Mouse (Mus musculus): ENCODE data around the gene Stat1.

Gene Stat1

DNA sequence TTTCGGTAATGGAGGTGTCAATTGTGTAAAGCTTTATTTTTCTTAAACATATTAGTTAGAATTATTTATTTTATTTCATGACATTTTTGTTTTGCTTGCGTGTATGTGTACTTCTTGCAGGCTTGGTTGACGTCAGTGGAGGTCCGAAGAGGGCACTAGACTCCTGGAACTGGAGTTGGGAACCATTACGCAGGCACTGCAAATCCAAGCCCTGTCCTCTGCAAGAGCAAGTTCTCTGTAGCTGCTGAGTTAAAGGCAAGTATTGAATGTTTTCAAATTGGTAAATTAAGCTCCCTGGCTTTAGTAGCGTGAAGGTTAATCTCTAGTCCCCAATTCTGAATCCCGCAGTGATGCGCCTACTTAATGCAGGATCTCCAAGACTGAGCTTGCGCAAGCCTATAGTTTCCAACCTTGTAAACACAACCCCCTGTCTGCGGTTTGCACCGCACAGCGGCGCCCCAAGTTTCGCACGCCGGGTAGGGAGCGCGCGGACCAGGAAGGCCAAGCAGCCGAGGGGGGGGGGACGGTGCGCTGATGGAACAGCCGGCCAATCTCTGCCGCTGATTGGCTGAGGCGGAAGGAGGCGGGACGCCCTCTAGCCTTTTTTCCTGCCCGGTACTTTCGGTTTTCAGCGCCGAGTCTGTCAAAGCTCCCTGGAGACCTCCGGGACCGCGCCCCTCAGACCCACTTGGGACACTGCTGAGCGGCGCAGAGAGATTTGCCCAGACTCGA lies at the start of gene Stat1:
TSS of gene Stat1 (plus strand) at position 581 of the 732 bp plus-strand sequence.
- ATAC-seq (ENCODE audit: insufficient number of reproducible peaks, low FRiP score, low TSS enrichment): peak; percentile 88

DNA sequence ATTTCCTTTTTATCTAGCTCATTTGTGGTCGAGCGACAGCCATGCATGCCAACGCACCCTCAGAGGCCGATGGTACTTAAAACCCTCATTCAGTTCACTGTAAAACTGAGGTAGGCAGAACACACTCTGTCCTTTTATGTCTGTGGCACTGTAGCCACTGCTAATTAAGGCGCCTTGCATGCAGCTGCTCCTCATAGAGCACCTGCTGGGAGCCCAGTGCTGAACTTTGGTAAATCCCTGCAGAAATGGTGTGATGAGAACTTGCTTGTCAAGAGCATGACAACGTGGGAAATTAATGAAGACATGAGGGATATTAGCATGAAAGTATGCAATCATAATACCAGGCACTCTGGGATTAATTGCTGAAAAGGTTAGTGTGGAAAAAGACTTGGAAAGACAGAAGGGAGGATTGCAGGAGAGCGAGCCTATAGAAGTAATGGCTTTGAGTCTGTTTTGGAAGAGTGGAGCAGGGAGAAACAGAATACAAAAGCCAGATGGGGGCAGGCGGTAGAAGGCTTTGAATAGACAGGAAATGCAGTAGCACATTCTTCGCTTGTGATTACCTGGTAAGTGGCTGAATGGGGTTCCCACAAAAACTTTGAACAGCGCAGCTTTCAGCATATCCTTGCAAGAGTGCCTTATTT lies 39.4 kb upstream of the Stat1 start:
- ATAC-seq (ENCODE audit: insufficient number of reproducible peaks, low FRiP score, low TSS enrichment): no peak

DNA sequence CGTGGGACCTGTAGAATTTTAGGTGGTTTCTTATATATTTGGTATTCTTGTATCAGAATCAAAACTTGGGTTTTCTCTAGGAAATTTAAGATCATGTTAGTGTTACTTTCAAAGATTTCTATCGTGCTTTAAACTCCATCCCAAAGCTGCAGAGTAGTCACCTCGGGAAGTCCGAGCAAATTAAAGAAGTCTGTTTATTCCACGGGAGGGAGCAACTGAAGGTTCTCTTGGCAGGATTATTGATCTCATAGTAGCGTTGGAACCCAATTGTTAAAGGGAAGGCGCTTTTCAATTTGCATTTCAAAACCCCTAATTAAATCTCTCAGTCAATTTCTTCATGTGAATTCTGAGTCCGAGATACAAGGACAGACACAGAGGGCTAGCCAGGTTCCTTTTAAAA lies 38.9 kb upstream of the Stat1 start:
- ATAC-seq (ENCODE audit: insufficient number of reproducible peaks, low FRiP score, low TSS enrichment): no peak

DNA sequence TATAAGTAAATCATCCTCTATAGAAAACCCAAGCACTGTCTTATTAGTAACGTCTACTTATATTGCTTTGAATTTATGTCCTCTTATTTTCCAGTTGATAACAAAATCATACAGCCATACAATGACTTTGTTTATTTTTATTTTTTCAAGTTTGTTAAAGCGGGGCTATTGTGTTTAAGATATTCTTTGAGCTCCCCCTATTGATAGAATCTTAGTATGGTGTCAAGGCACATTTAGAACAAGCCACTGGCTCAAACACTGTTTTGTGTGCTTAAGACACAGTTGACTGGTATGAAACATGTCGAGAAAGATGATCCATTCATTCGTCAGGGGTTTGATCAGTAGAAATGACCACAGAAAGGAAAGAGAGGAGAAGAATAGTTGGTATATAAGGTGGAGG lies 33.0 kb upstream of the Stat1 start:
- ATAC-seq (ENCODE audit: insufficient number of reproducible peaks, low FRiP score, low TSS enrichment): no peak

DNA sequence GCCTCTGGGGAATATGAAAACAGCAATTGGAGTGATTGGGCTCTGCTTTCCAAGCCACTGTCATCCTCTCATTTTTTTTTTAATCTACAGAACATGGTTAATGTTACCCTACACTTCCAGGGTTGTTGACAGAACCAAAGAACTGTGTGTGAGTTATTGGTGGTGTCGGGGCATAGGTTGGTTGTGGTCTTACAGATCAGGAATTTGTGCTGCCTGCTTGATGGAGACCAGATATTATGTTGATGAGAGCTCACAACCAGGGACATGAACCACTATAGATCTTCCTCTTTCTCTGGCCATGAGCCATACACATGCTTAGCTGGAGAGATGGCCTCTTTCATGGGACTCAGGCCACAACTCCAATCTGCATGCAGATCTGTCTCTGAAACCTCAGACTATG lies 32.1 kb upstream of the Stat1 start:
- no peak for ATAC-seq (ENCODE audit: insufficient number of reproducible peaks, low FRiP score, low TSS enrichment)

DNA sequence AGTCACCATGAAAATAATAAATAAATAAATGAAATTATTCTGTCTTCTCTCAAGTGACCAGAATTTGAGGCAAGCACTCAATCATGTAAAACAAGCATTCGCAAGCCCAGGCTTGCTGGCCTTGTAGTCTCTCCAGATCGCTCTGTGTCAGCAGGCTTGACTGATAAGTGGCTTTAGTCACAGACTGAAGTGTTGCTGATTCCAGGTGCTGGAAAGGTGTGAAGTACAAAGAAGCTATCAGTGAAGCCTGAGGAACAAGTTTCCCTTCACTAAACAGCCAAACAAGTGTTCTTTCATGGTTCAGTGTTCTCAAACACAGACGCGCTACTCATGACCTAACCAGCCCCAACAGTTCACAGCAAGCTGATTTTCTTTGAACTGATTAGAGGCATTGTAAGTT lies 30.6 kb upstream of the Stat1 start:
- ATAC-seq (ENCODE audit: insufficient number of reproducible peaks, low FRiP score, low TSS enrichment): no peak

DNA sequence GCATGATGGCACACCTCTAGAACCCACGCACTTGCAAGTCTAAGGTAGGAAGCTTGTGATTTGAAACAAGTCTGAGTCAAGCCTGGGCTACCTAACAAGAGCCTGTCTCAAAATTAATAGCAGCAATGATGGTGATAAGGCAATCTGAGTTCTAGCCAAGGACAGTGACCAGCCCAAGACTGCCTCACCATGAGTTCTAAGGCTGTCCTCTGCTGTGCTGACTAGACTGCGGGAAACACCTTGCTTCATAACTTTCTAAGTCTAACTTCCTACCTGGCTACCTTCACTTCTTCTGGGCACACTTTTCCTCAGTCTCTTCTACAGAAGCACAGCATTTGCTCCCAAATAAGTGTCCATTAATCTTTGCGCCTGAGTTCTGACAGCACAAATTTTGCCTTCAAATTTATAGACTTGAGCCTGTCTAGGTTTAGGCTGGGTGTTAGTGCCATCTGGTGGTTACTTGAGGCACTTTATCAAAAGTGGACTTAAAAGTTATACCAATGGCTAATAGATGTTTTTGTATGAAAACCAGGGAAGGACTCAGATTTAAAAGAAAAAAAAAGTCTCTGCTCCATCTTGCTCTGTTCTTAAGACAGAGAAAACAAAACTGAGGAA lies 20.5 kb upstream of the Stat1 start:
- ATAC-seq (ENCODE audit: insufficient number of reproducible peaks, low FRiP score, low TSS enrichment): 0 out of 2 replicates have a peak, but pooled peaks have one; percentile 36

DNA sequence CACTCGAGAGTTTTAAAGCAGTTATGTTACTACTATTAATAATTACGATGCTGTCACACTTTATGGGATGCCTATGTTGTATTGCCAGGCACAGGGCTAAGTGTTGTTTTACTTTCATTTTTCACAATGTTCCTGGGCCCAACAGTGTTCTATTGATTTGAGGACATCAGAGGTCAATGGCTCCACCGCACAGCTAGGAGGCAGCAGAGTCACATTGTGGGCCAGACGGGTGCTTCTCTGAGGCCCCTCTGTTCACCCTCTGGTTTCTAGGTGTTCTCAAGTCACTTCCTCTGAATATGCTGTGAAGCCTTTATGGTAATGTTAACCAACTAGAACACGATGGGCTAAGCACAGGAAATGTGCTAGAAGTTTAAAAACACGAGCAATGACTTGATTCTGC lies 18.7 kb upstream of the Stat1 start:
- no peak for ATAC-seq (ENCODE audit: insufficient number of reproducible peaks, low FRiP score, low TSS enrichment)

DNA sequence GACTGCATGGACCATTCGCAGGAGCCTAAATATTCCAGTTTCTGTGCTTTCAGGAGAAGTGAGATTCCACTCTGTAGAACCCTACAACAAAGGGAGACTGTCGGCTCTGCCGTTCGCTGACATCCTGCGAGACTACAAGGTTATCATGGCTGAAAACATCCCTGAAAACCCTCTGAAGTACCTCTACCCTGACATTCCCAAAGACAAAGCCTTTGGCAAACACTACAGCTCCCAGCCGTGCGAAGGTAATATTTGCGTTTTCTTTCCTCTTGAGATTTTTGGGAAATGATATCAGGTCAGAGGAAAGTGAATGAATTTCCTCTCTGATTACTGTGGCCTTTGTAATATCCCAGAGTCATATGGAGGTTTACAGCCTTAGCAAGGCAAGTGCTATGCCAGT lies 16.4 kb upstream of the Stat1 start:
- ATAC-seq (ENCODE audit: insufficient number of reproducible peaks, low FRiP score, low TSS enrichment): no peak

DNA sequence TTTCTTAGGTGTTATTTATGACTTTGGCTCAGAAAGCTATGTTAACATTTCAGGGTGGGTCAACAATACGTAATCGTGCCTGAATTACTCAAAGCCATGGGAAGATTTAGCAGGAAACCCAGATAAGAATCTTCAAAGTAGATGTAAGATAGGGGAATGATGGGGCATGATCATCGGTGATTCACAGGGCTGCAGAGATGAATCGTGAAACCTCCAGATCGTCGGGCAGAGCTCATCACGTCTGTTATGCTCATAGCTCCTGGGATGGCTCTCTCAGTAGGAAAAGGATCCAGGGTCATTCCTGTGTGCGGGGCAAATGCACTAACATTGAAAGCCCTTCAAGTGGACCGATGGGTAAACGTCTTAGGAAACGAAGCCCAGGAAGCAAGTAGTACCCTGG lies 12.0 kb upstream of the Stat1 start:
- ATAC-seq (ENCODE audit: insufficient number of reproducible peaks, low FRiP score, low TSS enrichment): no peak

DNA sequence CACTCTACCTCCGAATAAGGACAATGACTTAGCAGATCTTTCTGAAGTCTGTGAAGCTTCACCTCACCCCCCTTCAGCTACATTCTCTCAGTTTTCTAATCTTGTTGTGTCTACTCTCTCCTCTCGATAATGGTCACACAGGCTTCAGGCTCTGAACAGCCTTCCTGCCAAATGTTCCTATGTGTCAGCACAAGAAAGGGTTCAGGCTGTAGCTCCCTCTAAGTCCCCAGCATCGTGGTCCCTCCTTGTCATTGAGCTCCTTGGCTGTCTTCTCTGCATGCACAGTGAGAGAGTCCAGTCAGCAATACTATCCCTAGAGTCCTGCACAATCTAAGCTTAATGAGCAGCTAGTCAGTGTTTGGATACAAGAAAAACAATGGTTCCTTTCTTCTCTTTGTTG lies 8.0 kb upstream of the Stat1 start:
- ATAC-seq (ENCODE audit: insufficient number of reproducible peaks, low FRiP score, low TSS enrichment): no peak

DNA sequence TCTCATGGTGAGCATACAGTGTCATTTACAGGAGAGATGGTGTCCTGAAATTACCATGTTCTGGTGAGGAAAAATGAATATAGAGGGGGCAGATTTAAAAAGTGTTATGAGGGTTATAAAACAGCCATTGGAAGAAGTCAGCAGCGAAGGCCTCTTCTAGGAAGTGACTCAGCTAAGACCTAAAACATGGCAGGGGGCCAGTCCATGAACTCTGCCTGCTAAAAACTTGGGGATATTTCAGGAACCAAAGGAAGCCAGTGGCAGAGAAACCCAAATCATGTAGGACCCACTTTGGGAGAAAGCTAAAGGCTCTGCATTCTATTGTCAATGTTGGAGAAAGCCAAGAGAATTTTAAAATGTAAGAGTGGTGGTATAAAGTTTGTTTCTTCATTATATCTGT lies 6.9 kb upstream of the Stat1 start:
- no peak for ATAC-seq (ENCODE audit: insufficient number of reproducible peaks, low FRiP score, low TSS enrichment)

DNA sequence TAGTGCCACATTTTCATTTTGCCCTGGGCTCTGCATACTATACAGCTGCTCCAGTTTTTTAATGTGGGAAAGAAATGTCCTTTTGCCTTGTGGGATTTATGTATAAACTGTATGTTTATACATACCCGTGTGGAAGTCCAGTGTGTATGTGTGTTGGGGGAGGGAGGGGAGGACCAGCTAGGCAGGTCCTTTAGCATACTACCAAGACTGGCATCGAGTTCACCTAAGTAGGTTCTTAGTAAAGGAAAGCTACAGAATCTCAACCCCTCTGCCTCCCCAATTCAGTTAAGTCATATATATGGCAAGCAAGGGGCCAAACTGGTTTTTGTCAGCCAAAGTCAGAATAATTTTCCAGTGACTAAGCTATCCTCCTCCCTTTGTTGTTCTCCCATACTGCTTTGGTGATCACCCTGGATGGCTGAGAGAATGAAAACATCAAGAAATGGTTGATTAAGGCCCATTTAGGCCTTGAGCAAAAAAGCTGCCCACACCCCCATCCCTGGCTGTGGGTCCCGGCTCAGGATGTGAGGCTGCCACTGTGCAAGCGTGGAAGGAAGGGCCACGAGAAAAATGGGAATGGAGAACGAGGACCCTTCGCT lies 6.1 kb upstream of the Stat1 start:
- ATAC-seq (ENCODE audit: insufficient number of reproducible peaks, low FRiP score, low TSS enrichment): peak; percentile 51; the same call in 1 of the 2 replicates

DNA sequence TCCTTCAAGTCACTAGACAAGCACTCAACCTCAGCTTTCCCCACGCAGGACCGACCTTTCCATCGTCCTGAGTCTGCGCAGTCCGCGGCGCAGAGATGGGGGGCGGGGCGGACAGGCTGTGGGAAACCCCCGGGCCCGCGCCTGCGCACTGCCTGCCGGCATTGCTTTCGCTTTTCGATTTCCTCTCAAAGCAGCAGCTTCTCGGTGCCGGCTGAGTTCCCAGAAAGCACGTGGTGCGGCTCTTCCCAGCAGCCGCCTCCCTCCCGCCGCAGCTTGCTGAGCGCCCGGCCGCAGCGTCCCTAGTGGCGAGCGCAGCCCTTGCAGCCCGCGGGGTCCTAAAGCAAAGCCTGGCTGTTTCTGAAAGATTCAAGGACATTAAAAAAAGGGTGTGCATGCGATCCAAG lies 5.6 kb upstream of the Stat1 start:
- ATAC-seq (ENCODE audit: insufficient number of reproducible peaks, low FRiP score, low TSS enrichment): peak; percentile 95

DNA sequence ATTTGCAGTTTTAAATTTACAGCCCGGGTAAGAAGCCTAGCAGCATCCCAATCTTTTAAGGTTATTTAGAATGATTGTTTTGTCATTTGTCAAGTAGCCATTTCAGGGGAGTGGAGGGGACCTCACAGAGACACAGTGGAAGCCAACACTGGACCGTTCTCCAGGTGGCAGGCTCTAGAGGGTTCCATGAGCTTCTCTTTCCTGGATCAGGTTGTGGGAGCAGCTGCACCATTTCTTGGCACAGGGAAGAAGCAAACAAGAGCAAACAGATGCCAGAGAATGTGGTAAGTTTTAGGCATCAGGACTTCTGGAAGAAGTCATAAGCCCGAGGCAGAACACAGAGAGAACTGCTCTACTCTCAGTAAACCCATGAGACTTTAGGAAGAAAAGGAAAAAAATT lies 2.8 kb upstream of the Stat1 start:
- ATAC-seq (ENCODE audit: insufficient number of reproducible peaks, low FRiP score, low TSS enrichment): no peak

DNA sequence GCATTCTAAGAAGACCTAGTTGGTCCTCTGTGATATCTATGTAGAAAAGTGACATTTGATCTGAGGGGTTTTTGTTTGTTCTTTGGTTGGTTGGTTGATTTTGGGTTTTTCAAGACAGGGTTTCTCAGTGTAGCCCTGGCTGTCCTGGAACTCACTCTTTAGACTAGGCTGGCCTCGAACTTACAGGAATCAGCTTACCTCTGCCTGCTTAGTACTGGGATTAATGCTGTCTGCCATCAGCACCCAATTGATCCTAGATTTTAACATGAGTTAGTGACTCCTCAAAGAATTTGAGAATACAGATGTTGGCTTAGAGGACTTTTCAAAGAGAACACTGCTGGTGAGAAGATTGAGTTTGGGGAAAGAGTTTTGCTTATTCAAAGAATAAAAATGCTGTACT lies 1.5 kb upstream of the Stat1 start:
- ATAC-seq (ENCODE audit: insufficient number of reproducible peaks, low FRiP score, low TSS enrichment): no peak

DNA sequence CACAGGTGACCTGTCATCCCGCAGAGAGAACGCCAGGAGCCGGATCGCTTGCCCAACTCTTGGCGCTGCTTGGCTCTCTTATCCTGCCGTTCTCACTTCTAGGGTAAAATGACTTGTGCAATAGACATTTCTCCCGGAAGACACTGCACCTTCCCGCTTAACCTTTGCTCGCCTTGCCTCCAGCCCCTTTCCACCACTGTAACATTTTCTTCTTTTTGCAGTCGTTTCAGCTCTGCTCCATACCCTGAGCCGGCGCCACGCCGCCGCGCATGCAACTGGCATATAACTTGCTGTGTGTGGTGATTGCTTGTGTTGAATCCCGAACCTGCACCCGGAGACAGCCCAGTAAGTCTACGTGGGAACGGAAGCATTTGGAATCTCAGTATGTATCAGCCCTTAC lies 451 bp downstream of the Stat1 start:
- peak; percentile 5; the same call in 1 of the 2 replicates for ATAC-seq (ENCODE audit: insufficient number of reproducible peaks, low FRiP score, low TSS enrichment)

DNA sequence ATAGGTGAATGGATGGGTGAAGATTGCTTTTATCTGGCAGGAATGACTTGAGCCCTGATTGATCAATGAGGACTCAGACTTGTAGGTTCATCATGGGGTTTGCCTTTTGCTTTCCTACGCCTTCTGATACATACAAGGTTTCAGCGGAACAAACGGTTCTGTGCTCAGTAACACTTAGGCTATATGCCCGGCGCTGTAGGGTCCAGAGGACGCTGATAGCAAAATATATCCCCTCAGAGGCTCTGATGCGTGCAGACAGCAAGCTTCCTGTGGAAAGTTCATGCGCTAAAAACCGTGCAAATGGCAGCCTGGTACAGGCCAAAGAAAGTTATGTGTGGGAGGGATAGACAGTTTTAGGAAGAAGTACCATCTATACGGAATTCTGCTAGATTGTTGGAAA lies 951 bp downstream of the Stat1 start:
- ATAC-seq (ENCODE audit: insufficient number of reproducible peaks, low FRiP score, low TSS enrichment): no peak

DNA sequence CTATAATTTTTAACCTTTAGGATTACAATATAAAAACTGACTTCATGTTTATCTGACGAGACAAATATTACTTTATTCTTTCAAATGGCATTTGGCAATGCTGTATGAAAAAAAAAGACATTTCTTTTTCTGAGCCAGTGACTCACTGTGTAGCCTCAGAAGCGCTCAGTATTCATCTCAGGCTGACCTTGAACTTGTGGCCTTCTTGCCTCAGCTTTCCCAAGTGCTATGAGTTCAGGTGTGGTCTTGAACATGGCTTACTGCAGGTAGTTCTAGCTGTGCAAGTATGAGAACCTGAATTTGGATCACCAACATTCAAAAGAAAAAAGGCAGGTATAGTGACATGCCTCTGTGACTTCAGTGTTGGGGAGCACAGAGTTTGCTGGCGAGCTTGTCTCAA lies 1.8 kb downstream of the Stat1 start:
- no peak for ATAC-seq (ENCODE audit: insufficient number of reproducible peaks, low FRiP score, low TSS enrichment)

DNA sequence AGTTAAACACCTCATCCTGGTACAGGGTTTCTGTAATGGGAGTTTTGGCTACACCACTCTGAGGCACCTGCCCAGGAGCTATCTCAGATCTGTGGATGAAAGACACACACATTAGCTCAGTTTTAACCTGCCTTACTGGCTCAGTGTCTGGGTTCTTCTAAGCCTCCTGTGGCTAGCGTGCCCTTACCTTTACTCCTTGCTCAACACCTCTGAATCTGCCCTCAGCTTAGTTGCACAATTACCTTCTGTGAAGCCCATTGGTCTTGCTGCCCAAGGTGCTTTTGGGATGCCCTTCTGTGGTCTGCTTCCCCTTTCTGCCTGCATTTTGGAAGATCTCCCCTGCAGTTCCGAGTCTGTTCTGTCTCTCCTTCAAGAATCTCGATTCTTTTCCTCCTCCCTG lies 5.6 kb downstream of the Stat1 start:
- ATAC-seq (ENCODE audit: insufficient number of reproducible peaks, low FRiP score, low TSS enrichment): no peak

DNA sequence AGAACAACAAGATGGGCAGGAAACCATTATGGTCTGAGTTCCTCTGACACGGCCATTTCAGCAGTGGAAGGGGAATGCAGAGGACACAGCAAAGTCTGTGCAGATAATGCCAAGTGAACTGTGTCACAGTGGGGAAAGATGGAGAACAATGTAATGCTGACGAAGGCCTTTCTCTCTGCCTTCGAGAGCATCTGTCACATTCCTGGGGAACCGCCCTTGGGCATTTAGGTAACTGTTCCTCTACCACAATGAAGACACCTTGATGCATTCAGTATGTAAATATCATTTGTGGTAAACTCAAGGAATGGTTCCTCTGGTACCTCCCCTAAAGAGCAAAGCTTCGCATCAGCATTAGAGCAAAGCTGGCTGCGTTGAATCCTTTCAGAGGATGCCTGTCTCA lies 8.1 kb downstream of the Stat1 start:
- ATAC-seq (ENCODE audit: insufficient number of reproducible peaks, low FRiP score, low TSS enrichment): no peak
